Mouse (Mus musculus) B cell, adult 2 months (primary cell): ENCODE data around the gene Enpp5.

ENCODE experiments used
- DNase-seq, 2 experiments: peaks; one replicate each; pipeline ENCODE4 v3.0.0; 2022

The Enpp5 gene

GRCm38 (mm10) chr17:44078631-44079350 lies at the start of gene Enpp5:
TSS of gene Enpp5 (plus strand) at chr17:44078813.
- peak; percentile 78 to 80 for DNase-seq

- DNase-seq = no peak
Observed at GRCm38 (mm10) chr17:44029616-44030015, 49.0 kb upstream of the Enpp5 start.

GRCm38 (mm10) chr17:44030776-44031587 lies 47.6 kb upstream of the Enpp5 start:
- DNase-seq = no peak

- DNase-seq = no peak
Observed at GRCm38 (mm10) chr17:44035005-44035404, 43.6 kb upstream of the Enpp5 start.

GRCm38 (mm10) chr17:44038656-44039055 lies 40.0 kb upstream of the Enpp5 start:
- DNase-seq = no peak

- no peak for DNase-seq
Observed at GRCm38 (mm10) chr17:44040449-44040848, 38.2 kb upstream of the Enpp5 start.

GRCm38 (mm10) chr17:44042301-44042700 lies 36.3 kb upstream of the Enpp5 start:
- no peak for DNase-seq

- no peak for DNase-seq
Observed at GRCm38 (mm10) chr17:44042861-44043260, 35.8 kb upstream of the Enpp5 start.

- peak; percentile 45 to 58 for DNase-seq
Observed at GRCm38 (mm10) chr17:44053427-44053826, 25.2 kb upstream of the Enpp5 start.

GRCm38 (mm10) chr17:44057123-44057522 lies 21.5 kb upstream of the Enpp5 start:
- DNase-seq = no peak

- DNase-seq = no peak
Observed at GRCm38 (mm10) chr17:44058145-44058544, 20.5 kb upstream of the Enpp5 start.

- no peak for DNase-seq
Observed at GRCm38 (mm10) chr17:44060781-44061180, 17.8 kb upstream of the Enpp5 start.

- DNase-seq = no peak
Observed at GRCm38 (mm10) chr17:44061289-44061890, 17.2 kb upstream of the Enpp5 start.

- DNase-seq = no peak
Observed at GRCm38 (mm10) chr17:44068876-44069275, 9.7 kb upstream of the Enpp5 start.

GRCm38 (mm10) chr17:44071680-44072079 lies 6.9 kb upstream of the Enpp5 start:
- DNase-seq = no peak

GRCm38 (mm10) chr17:44075601-44076000 lies 3.0 kb upstream of the Enpp5 start:
- no peak for DNase-seq

- DNase-seq = peak; percentile 19 to 40
Observed at GRCm38 (mm10) chr17:44076051-44076680, 2.4 kb upstream of the Enpp5 start.

- DNase-seq = no peak
Observed at GRCm38 (mm10) chr17:44077146-44077842, 1.3 kb upstream of the Enpp5 start.

- no peak for DNase-seq
Observed at GRCm38 (mm10) chr17:44077843-44078160, 811 bp upstream of the Enpp5 start.

- no peak for DNase-seq
Observed at GRCm38 (mm10) chr17:44083156-44083555, 4.5 kb downstream of the Enpp5 start.

GRCm38 (mm10) chr17:44088226-44088625 lies 9.6 kb downstream of the Enpp5 start:
- no peak for DNase-seq

- DNase-seq = peak; percentile 55 to 62
Observed at GRCm38 (mm10) chr17:44090916-44091315, 12.3 kb downstream of the Enpp5 start.

- DNase-seq = no peak
Observed at GRCm38 (mm10) chr17:44091512-44091911, 12.9 kb downstream of the Enpp5 start.
